Mouse (Mus musculus): ENCODE data around the gene Tsen2.

The Tsen2 gene

DNA sequence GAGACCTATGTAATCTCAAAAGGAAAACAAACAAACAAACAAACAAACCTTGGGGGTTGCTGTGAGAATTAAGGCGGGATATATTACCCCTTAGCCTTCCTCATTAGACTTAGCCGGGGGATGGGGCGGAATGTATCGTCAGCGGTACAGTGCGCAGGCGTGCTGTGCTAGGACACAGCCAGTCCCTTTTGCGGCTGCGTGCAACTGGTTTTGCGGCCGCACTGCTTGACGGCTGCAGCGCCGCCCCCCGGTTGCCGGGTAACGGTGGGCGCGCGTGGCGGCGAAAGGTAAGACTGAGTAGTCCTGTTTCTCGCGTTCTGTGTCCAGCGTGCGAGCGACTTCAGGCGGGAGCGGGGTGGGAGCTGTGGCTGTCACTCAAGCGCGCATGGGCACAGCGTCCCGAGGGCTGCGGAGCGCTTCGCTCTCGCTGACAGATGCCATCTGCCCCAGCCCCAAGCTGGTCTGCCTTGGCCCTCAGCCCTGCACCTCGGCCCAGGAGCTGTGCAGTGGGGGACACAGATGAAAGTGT is at the start of gene Tsen2:
TSS of gene Tsen2 (plus strand) at position 223 of the 529 bp plus-strand sequence.
- in situ Hi-C loops (cut with MboI, MseI), result no loop called here

- in situ Hi-C loops (cut with MboI, MseI), result no loop called here
These were observed 44.9 kb upstream of the Tsen2 start for GRCm38 (mm10) chr6:115499540-115499939.

GRCm38 (mm10) chr6:115500234-115500633 is 44.2 kb upstream of the Tsen2 start:
- in situ Hi-C loops (cut with MboI, MseI), result no loop called here

GRCm38 (mm10) chr6:115501131-115501530 is 43.3 kb upstream of the Tsen2 start:
- in situ Hi-C loops (cut with MboI, MseI), result no loop called here

GRCm38 (mm10) chr6:115503038-115503437 is 41.4 kb upstream of the Tsen2 start:
- in situ Hi-C loops (cut with MboI, MseI), result no loop called here

GRCm38 (mm10) chr6:115503549-115504159 is 40.8 kb upstream of the Tsen2 start:
- in situ Hi-C loops (cut with MboI, MseI), result no loop called here

DNA sequence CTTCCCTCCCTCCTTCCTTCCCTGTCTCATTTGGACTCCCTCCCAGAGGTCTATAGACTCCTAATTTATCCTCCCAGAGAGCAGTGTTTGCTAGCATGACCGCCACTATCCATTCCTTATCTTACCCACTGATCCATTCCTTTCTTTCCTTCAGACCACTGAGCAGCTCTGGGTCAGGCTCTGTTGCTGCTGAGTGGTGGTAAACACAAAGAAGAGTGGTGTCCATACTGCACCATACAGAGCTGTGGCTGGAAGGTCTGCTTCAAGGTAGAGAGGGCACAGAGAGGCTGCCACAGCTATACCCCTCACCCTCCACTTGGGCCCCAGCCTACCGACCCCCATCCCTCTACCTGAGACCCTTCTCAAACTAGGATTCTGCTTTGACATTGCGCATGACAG is 40.3 kb upstream of the Tsen2 start:
- in situ Hi-C loops (cut with MboI, MseI), result no loop called here

- in situ Hi-C loops (cut with MboI, MseI), result no loop called here
These were observed 39.5 kb upstream of the Tsen2 start for GRCm38 (mm10) chr6:115504915-115505314.

DNA sequence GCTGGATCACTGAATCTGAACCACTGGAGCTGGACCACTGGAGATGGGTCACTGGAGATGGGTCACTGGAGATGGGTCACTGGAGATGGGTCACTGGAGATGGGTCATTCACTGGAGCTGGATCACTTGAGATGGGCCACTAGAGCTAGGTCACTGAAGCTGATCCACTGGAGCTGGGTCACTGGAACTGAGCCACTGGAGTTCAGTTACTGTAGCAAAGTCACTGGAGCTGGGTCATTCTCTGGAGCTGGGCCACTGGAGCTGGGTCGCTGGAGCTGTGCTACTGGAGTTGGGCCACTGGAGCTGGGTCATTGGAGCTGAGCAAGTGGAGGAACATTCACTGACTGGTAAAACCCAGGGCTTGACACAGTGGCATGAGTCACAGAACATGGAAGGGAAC is 38.0 kb upstream of the Tsen2 start:
- in situ Hi-C loops (cut with MboI, MseI), result no loop called here

DNA sequence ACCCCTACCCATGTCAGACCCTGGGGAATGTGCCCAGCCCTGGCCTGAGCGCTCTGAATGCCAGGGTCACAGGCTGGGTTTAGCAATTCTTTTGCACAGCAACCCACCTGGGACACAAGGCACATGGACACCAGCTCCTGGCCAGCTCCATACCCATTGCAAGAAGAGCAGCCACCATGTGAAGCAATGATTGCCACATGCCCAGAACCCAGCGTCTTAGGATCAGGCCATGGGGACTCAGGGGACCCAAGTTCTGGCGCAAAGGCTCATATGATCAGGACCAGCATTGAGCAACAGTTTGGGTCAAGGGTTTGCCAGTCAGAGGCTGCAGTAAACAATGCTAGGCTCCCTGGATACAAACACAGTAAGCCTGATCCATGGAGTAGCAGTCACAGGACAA is 33.0 kb upstream of the Tsen2 start:
- in situ Hi-C loops (cut with MboI, MseI), result no loop called here

DNA sequence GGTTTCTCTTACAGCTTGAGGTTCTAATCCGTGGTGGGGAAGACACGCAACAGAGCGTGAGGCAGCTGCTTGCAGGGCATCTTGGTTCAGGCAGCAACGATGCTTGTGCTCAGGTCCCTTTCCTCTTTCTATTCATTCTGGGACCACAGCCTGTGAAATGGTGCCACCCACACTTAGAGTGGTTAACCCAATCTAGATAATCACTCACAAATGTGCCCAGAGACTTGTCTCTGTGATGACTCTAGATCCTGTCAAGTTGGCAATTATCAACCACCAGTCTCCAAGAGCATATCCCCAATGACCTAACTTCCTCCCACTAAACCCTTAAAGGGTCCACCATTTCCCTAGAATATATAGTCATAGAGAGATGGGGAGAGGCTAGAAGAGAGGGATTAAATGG is 31.3 kb upstream of the Tsen2 start:
- in situ Hi-C loops (cut with MboI, MseI), result no loop called here

DNA sequence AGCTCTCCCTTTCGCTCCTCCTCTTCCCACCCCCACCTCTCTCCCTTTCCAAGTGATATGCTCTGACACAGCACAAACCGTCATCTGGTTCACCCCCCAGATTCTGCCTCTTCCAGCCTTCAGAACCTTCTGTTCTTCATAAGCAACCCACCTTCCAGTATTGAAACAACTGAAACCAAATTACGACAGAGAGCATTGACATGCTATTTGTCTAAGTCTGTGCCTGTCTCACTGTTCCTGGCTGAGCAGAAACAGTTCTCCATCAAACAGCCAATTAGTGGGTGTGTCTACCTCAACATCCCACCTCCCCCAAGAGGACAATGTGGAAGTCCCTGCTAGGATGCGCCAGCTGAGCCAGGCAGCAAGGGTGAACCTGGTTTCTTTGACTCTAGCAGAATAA is 26.6 kb upstream of the Tsen2 start:
- in situ Hi-C loops (cut with MboI, MseI), result no loop called here

GRCm38 (mm10) chr6:115518352-115518751 is 26.1 kb upstream of the Tsen2 start:
- in situ Hi-C loops (cut with MboI, MseI), result no loop called here

DNA sequence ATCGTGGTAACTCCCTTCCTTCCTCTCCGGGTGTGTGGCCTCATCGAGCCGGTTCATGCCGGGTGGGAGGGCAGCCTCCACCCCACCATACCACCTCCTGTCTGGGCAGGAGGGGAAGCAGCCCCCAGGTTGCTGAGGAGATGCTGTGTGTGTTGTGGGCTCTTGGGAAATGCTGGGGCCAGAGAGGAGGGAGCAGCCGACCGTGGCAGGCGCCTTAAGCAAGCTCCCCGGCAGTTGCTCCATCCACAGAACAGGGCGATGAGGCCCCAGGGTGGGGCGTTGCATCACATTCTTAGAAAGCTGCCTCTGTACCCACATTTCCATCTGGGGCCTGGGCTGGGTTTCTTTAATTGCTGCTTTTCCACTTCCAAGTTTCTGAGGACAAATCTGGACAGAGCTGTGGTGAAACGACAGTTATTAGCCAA is 25.2 kb upstream of the Tsen2 start:
- in situ Hi-C loops (cut with MboI, MseI), result no loop called here

DNA sequence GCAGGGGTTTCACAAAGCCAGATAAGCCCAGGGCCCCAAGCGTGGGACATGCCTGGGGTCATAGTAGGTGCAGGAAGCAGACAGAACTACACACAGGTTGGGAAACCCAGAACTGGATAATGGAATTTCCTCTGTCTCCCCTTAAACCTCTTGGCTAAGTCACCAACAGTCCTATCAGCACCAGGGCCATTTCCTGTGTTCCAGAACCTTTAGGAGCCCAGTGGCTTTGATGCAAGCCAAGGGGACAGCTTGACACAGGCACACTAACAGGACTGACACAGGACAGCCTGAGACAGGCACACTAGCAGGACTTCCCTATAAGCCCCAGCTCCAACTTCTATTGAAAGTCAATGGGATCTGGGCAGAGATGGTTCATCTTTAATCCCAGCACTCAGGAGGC is 22.5 kb upstream of the Tsen2 start:
- in situ Hi-C loops (cut with MboI, MseI), result no loop called here

DNA sequence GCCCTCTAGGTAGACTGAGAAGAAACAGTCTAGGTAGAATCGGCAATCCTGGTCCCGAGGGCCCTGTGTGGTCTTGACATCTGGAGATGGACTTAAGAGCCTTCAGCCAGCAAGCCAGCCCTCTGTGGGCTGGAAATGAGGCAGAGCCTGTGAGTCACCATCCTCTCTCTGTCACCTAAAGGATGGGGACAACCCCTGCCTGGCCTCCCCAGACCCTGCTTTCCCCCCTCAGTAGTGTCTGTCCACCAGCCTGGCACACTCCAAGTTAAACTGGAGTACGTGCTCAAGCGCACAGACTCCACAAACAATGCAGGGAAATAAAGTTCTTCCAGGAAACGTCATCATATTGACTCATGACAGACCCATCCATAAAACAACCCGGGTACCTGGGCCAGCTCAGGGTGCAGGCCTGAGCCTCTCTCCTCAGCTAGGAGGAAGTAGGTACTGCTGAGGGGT is 21.7 kb upstream of the Tsen2 start:
- in situ Hi-C loops (cut with MboI, MseI), result no loop called here

DNA sequence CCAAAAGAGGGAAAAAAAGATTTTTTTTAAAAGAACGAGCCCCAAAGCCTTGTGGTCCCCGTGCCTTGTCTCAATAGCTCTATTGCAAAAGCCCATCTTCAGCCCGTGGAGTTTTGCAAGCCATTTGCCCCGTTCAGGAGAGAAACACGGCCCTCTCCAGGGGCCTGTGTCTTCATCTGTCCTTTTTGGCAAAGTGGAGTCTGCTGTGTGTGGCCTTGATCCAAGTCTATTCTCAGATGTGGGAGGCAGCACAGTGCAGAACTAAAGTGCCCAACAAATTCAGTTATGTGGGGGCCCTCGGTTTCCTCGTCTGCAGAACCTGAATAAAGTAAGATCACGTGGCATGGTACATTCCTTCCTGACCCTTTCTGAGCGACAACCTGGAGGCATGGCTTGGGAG is 21.3 kb upstream of the Tsen2 start:
- in situ Hi-C loops (cut with MboI, MseI), result no loop called here

GRCm38 (mm10) chr6:115524449-115524990 is 19.9 kb upstream of the Tsen2 start:
- in situ Hi-C loops (cut with MboI, MseI), result no loop called here

DNA sequence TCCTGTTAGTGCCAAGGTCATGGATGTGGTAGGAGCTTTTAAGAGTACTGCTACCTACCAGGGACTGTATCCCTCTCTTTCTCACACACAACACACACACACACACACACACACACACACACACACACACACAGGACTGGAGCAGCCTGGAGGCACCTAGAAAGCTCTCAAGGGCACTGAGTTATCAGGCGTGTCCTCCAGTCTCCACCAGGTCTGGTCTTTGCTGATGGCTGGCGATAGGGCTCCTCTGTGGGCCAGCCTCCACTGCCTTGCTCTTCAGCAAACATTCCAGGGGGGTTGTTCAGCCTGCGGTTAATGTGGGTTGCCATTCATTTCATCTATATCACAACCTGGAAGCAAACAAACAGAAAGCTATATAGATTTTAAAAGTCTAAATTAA is 17.0 kb upstream of the Tsen2 start:
- in situ Hi-C loops (cut with MboI, MseI), result no loop called here

GRCm38 (mm10) chr6:115528372-115528771 is 16.1 kb upstream of the Tsen2 start:
- in situ Hi-C loops (cut with MboI, MseI), result no loop called here

- in situ Hi-C loops (cut with MboI, MseI), result loop anchor here (5.0 kb wide), 1 partner anchor 312 kb away; no protein-coding TSS in a partner anchor
These were observed 9.8 kb upstream of the Tsen2 start for GRCm38 (mm10) chr6:115534617-115535016.

GRCm38 (mm10) chr6:115536169-115536568 is 8.3 kb upstream of the Tsen2 start:
- in situ Hi-C loops (cut with MboI, MseI), result loop anchor here (5.0 kb wide), 1 partner anchor 314 kb away; no protein-coding TSS in a partner anchor

Data from T-helper 1 cell (primary cell).